Mouse (Mus musculus) spleen, adult 12 weeks (tissue): Measurements from ENCODE around the gene 1700024G13Rik.
"Not testable (repeated sequence)": the region's sequence is repeated elsewhere in the genome, so short reads cannot be mapped to it uniquely, and the experiment has no call there.

Experiments
- DNase-seq: peaks from one replicate; pipeline ENCODE4 v3.0.0; 2022; ENCODE audit warnings: low spot score

Gene 1700024G13Rik

GRCm38 (mm10) chr14:32388196-32388595 is at the start of gene 1700024G13Rik:
Gene 1700024G13Rik, minus strand, starts transcription at chr14:32388391.
- no peak for DNase-seq

- no peak for DNase-seq
These were observed 49.2 kb upstream of the 1700024G13Rik start for GRCm38 (mm10) chr14:32437352-32437793.

GRCm38 (mm10) chr14:32429030-32429602 is 40.9 kb upstream of the 1700024G13Rik start:
- DNase-seq, result no peak

- no peak for DNase-seq
These were observed 35.8 kb upstream of the 1700024G13Rik start for GRCm38 (mm10) chr14:32423946-32424345.

- DNase-seq, result no peak
These were observed 30.6 kb upstream of the 1700024G13Rik start for GRCm38 (mm10) chr14:32418747-32419146.

DNA sequence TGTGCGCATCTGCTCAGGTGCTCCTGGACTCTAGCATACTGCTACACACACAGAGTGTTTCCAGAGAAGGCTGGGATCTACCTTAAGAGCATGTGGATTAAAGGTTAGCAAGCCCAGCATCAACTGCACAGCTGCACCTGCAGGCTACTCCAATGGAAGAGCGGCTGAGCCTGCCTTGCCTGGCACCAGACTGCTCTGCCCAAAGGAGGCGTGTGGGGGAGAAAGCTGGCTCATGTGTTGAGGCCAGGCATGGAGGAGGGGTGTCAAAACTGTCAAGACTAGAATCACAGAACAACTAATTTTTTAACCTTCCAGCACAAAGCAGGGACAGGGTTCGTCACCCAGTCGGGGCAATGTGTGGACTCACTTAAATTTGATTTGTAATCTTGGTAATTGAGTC is 23.9 kb upstream of the 1700024G13Rik start:
- DNase-seq, result no peak

- DNase-seq, result no peak
These were observed 21.9 kb upstream of the 1700024G13Rik start for GRCm38 (mm10) chr14:32410084-32410483.

DNA sequence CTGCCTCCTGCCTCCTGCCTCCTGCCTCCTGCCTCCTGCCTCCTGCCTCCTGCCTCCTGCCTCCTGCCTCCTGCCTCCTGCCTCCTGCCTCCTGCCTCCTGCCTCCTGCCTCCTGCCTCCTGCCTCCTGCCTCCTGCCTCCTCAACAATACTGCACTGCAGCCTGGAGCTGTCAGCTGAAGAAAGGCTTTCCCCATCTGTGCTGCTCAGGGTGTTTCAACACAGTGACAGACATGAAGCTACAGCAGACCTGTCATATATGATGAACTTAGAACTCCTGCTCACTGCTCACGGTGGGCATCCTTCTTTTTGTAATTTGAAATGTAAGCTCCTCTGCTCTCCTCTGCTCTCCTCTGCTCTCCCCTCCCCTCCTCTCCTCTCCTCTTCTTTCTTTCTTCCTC is 17.2 kb upstream of the 1700024G13Rik start:
- not testable (repeated sequence) for DNase-seq

GRCm38 (mm10) chr14:32381619-32382018 is 6.6 kb downstream of the 1700024G13Rik start:
- DNase-seq, result no peak

- DNase-seq, result no peak
These were observed 7.1 kb downstream of the 1700024G13Rik start for GRCm38 (mm10) chr14:32381066-32381465.

- no peak for DNase-seq
These were observed 8.1 kb downstream of the 1700024G13Rik start for GRCm38 (mm10) chr14:32380099-32380480.

- DNase-seq, result no peak
These were observed 8.6 kb downstream of the 1700024G13Rik start for GRCm38 (mm10) chr14:32379395-32380098.

DNA sequence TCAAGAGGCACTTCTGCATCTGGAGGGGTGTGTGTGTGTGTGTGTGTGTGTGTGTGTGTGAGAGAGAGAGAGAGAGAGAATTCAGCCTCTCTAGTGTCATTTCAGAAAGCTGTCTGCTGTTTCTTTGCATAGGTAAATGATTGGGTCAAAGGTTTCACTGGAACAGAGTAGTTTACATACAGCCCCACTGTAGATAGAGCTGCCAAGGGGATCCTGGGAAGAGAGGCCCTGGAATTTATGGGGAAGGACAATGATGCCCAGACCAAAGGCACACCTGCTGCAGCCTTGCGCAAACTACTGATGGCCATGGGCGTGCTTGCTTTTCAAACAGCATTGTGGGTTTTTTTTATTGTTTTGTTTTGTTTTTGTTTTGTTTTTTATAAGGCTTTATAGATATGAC is 15.7 kb downstream of the 1700024G13Rik start:
- DNase-seq, result no peak

DNA sequence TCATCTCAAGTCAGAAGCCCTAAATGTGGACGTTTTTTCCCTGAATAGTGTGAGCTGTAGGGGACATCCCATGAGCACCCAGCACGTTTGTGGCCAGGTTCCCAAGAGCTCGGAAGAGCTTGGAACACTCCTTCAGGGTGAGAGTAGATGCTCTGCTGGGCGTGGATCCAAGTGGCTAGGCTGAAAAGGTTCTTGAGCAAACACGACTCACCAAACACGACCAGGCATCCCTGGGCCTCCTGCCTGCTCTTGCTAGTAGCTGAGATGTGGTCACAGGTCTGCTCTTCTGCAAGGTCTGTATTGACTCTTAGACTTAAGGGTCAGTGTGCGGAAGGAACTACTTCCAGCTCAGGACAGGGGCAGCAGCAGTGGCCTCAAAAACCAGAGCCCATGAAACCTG is 18.4 kb downstream of the 1700024G13Rik start:
- no peak for DNase-seq

GRCm38 (mm10) chr14:32364359-32364758 is 23.8 kb downstream of the 1700024G13Rik start:
- no peak for DNase-seq

- not testable (repeated sequence) for DNase-seq
These were observed 36.8 kb downstream of the 1700024G13Rik start for GRCm38 (mm10) chr14:32351181-32351920.

- no peak for DNase-seq
These were observed 40.9 kb downstream of the 1700024G13Rik start for GRCm38 (mm10) chr14:32347307-32347706.

GRCm38 (mm10) chr14:32344694-32345093 is 43.5 kb downstream of the 1700024G13Rik start:
- no peak for DNase-seq

GRCm38 (mm10) chr14:32344176-32344575 is 44.0 kb downstream of the 1700024G13Rik start:
- DNase-seq, result no peak

GRCm38 (mm10) chr14:32341823-32342222 is 46.4 kb downstream of the 1700024G13Rik start:
- no peak for DNase-seq

DNA sequence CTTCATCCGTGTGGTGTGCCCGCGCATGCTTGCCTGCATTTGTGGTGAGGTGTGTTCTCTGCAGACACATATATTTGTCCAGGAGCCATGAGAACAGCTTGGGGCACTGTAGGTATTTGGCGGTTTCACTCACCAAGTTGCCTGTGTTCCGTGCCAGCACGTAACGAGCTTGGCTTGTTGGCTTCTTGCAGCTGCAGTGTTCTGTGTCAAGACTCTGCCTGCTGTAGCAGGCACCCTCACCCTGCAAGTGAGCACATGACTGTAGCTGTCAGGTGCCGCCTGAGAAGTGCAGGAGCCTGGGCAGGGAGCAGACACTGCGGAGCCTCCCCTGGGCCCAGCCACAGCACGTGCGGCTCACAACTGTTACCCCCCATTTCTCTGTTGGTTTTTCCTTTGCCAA is 51.6 kb downstream of the 1700024G13Rik start:
- DNase-seq, result no peak

DNA sequence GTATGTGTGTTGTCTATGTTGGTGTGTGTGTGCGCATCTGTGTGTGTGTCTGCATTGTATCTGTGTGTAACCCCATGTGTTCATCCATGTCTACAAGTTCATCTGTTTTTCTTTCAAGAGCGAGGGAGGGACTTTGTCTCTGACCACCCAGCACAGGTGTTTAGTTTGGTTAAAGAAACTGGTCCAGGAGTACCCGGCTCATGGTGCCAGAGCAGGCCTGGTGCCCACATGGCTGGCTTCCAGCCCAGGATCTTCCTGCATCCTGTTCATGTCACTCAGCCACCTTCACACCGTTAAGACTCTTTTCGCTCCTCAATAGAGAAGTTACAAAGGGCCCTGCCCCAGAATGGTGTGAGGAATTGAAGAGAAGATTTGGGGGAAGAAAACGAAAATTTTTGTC is 52.2 kb downstream of the 1700024G13Rik start:
- DNase-seq, result no peak
